Mouse (Mus musculus) bone marrow macrophage, adult 2 months (primary cell): Measurements from ENCODE around the gene Themis2.

Experiments
- CTCF ChIP-seq: IDR thresholded peaks from 2 replicates; pipeline ENCODE4 v1.5.1; 2012; ENCODE audit warnings: low read depth, mild to moderate bottlenecking, low read length, moderate library complexity
- POLR2A ChIP-seq: IDR thresholded peaks from 2 replicates; pipeline ENCODE4 v1.6.1; 2012; ENCODE audit warnings: mild to moderate bottlenecking, low read depth, low read length, borderline replicate concordance

DNA sequence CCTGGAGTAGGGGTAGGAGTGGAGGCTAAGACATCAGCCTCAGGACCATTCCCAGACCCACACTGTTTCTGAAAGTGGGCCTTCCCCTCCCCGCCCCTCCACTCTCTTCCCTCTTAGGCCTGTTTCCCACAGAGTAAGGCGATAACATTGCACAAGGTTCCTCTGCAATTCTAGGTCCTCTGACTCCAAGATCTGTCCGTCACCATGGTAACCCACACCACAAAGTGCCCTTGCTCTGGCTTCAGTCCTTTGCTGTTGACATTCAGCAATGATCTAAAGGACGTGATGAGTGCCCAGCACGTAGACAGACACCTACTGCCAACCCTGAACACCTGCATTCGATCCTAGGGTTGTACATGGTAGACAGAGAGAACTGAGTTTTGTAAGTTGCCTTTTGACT, 43.2 kb downstream of the Themis2 start:
- no peak for TF ChIP-seq CTCF
- no peak for TF ChIP-seq POLR2A
